Mouse (Mus musculus): Measurements from ENCODE around the gene Tnfsf14.

GRCm38 (mm10) chr17:57143704-57144103 lies 50.3 kb downstream of the Tnfsf14 start:
- TF ChIP-seq ZC3H11A (IDR thresholded peaks at IDR 0.05; ENCODE audit: borderline replicate concordance, low read depth, low read length), result no peak
- no peak for TF ChIP-seq ZNF384 (IDR thresholded peaks at IDR 0.05; ENCODE audit: low read depth, low read length)
- TF ChIP-seq HCFC1 (IDR thresholded peaks at IDR 0.05; ENCODE audit: borderline replicate concordance, insufficient read depth, low read length), result no peak
- no peak for TF ChIP-seq CHD2 (IDR thresholded peaks at IDR 0.05; ENCODE audit: low read depth, low read length)
- no peak for TF ChIP-seq MAFK (IDR thresholded peaks at IDR 0.05; ENCODE audit: insufficient read depth, low read depth, low read length)

All from ES-E14 (cell line).